Mouse (Mus musculus) ES-Bruce4 (cell line): ENCODE data around the gene Erc2. TPM values are rescaled to one million over a fixed set of nuclear protein-coding genes. Genes with fewer than 3 reads are reported as not detected.

Source experiments
- H3K27ac ChIP-seq: 2 replicates; pipeline ENCODE4 v1.5.1; 2012; ENCODE audit warnings: low read length, inconsistent platforms; ENCODE audit not compliant: insufficient read depth
- H3K27me3 ChIP-seq: 2 replicates; pipeline ENCODE4 v1.6.1; 2012; ENCODE audit warnings: mild to moderate bottlenecking, low read length, inconsistent platforms; ENCODE audit not compliant: control insufficient read depth, poor library complexity, insufficient read depth, severe bottlenecking
- H3K36me3 ChIP-seq: 2 replicates; pipeline ENCODE4 v1.6.1; 2012; ENCODE audit warnings: inconsistent platforms, mild to moderate bottlenecking, low read length, moderate library complexity; ENCODE audit not compliant: control insufficient read depth, poor library complexity, insufficient read depth, severe bottlenecking
- H3K4me1 ChIP-seq: one replicate; pipeline ENCODE4 v1.8.1; 2011; ENCODE audit warnings: low read length; ENCODE audit not compliant: control insufficient read depth, insufficient read depth
- H3K4me3 ChIP-seq: 2 replicates; pipeline ENCODE4 v1.5.1; 2011; ENCODE audit warnings: low read depth, mild to moderate bottlenecking, low read length
- H3K9ac ChIP-seq: 2 replicates; pipeline ENCODE4 v1.6.1; 2012; ENCODE audit warnings: low read depth, mild to moderate bottlenecking, inconsistent platforms; ENCODE audit not compliant: poor library complexity, severe bottlenecking
- H3K9me3 ChIP-seq: replicated peaks from 2 replicates; pipeline ENCODE4 v1.6.1; 2012; ENCODE audit warnings: mild to moderate bottlenecking, low read length, inconsistent platforms; ENCODE audit not compliant: control insufficient read depth, poor library complexity, insufficient read depth, severe bottlenecking
- CTCF ChIP-seq: IDR thresholded peaks from one replicate; pipeline ENCODE4 v1.8.1; 2011; ENCODE audit warnings: low read depth, low read length
- EP300 ChIP-seq: IDR thresholded peaks from 2 replicates; pipeline ENCODE4 v1.6.1; 2011; ENCODE audit warnings: low read depth, low read length; ENCODE audit not compliant: insufficient read depth
- POLR2A ChIP-seq: IDR thresholded peaks from one replicate; pipeline ENCODE4 v1.8.1; 2011; ENCODE audit warnings: low read length; ENCODE audit not compliant: insufficient read depth
- polyA plus RNA-seq: library from polyadenylated mRNA; stranded (reverse); fragments of >200 nt; gene quantifications from 2 replicates; pipeline ENCODE4 v1.2.4, GENCODE M21; 2011; ENCODE audit warnings: low read depth; ENCODE audit not compliant: missing spikeins, insufficient read depth, insufficient read length

Erc2 gene
- polyA plus RNA-seq, 1 experiment = 10.0 TPM

- H3K27me3 ChIP-seq = no peaks in the 10 kb centered on the region
- no peak overlapping the region for H3K9ac ChIP-seq
- no peaks in the 10 kb centered on the region for H3K9me3 ChIP-seq
- no peak overlapping the region for H3K4me3 ChIP-seq
- H3K36me3 ChIP-seq = no peaks in the 10 kb centered on the region
- no peaks in the 10 kb centered on the region for H3K4me1 ChIP-seq
- TF ChIP-seq POLR2A (no peak), EP300 (no peak)
- no peak overlapping the region for H3K27ac ChIP-seq
Observed at GRCm38 (mm10) chr14:27921656-27922373, 299.6 kb downstream of the Erc2 start.

- Histone ChIP-seq H3K4me1 (no peaks in the 10 kb centered on the region), H3K27me3 (no peaks in the 10 kb centered on the region), H3K36me3 (no peaks in the 10 kb centered on the region), H3K4me3 (no peak overlapping the region), H3K27ac (no peak overlapping the region), H3K9ac (no peak overlapping the region), H3K9me3 (no peaks in the 10 kb centered on the region)
- TF ChIP-seq CTCF = no peak
- no peak for TF ChIP-seq EP300
Observed at GRCm38 (mm10) chr14:27927369-27927768, 305.1 kb downstream of the Erc2 start.

GRCm38 (mm10) chr14:27933533-27933932 is 311.3 kb downstream of the Erc2 start:
- Histone ChIP-seq H3K9ac (no peak overlapping the region), H3K4me1 (no peaks in the 10 kb centered on the region), H3K9me3 (no peaks in the 10 kb centered on the region), H3K36me3 (no peaks in the 10 kb centered on the region), H3K4me3 (no peak overlapping the region), H3K27ac (no peak overlapping the region), H3K27me3 (no peaks in the 10 kb centered on the region)
- TF ChIP-seq CTCF = no peak
- TF ChIP-seq POLR2A = no peak
- no peak for TF ChIP-seq EP300

DNA sequence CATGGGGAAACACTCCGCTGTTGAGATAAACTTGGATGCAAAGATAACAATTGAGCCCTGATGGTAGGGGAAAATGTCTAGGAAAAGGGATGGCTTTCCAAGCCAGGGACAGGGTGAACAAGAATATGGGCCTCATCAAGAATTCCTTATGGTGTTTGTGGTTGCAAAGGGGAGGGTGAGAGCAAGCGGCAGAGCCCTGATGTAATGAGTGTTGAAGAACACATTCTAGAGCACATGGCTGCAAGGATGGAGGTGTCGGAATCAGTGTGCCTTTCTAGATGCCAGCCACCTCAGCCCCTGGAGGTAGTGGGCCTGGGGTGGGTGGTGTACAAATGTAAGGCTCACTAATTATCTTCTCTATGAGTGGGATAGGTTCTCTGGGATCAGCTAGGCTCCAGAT is 313.5 kb downstream of the Erc2 start:
- H3K4me3 ChIP-seq = no peak overlapping the region
- no peak overlapping the region for H3K9ac ChIP-seq
- no peak overlapping the region for H3K27ac ChIP-seq
- no peaks in the 10 kb centered on the region for H3K4me1 ChIP-seq
- TF ChIP-seq CTCF (no peak), EP300 (no peak), POLR2A (no peak)
- no peaks in the 10 kb centered on the region for H3K9me3 ChIP-seq
- H3K36me3 ChIP-seq = no peaks in the 10 kb centered on the region
- H3K27me3 ChIP-seq = no peaks in the 10 kb centered on the region

DNA sequence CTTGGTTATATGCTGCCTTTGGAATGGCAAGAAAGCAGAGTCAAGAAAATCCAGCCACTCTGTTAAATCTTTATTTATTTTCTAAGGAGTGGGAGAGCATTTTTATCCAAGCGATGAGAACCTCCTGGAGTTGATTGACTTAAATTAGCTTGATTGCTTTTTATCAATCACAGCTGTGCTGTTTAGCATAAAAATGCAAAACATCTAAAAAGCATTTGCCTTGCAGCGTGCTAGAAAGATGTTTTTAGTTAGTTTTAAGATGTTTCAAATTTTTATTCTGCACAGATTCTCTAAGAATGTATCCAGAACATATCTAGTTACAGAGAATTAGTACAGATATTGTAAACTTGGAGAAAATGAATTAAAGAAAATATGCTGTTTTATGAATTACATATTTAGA is 315.7 kb downstream of the Erc2 start:
- Histone ChIP-seq H3K9ac (no peak overlapping the region), H3K27ac (no peak overlapping the region), H3K27me3 (no peaks in the 10 kb centered on the region), H3K4me1 (no peaks in the 10 kb centered on the region), H3K4me3 (no peak overlapping the region), H3K9me3 (no peaks in the 10 kb centered on the region), H3K36me3 (no peaks in the 10 kb centered on the region)
- no peak for TF ChIP-seq POLR2A
- no peak for TF ChIP-seq EP300
- no peak for TF ChIP-seq CTCF

GRCm38 (mm10) chr14:27945276-27945675 is 323.0 kb downstream of the Erc2 start:
- Histone ChIP-seq H3K4me1 (no peaks in the 10 kb centered on the region), H3K27me3 (no peaks in the 10 kb centered on the region), H3K36me3 (no peaks in the 10 kb centered on the region), H3K9me3 (no peaks in the 10 kb centered on the region), H3K27ac (no peak overlapping the region), H3K4me3 (no peak overlapping the region), H3K9ac (no peak overlapping the region)
- TF ChIP-seq EP300 = no peak
